Mouse (Mus musculus): ENCODE measurements around the gene Olfr1170. TPM values are rescaled to one million over a fixed set of nuclear protein-coding genes. Genes with fewer than 3 reads are reported as not detected.

Olfr1170 gene
- polyA plus RNA-seq (2015; fragmentation: Nextera tagmentation; extraction: Ambion mirVana): not detected in 2 replicates

GRCm38 (mm10) chr2:88228234-88228633 lies at the start of gene Olfr1170:
Gene Olfr1170, minus strand, starts transcription at chr2:88228334.
- Histone ChIP-seq H3K4me2 (no peak within 1 kb of the TSS), H3K4me3 (no peak within 1 kb of the TSS), H3K9me3 (no peaks in the 10 kb centered on the region), H3K36me3 (no peaks in the 10 kb centered on the region), H3K27me3 (no peaks in the 10 kb centered on the region), H3K4me1 (no peaks in the 10 kb centered on the region), H3K27ac (no peak within 1 kb of the TSS), H3K9ac (no peak within 1 kb of the TSS)
- no peak for ATAC-seq (ENCODE audit: insufficient number of reproducible peaks, low FRiP score, low TSS enrichment, low read depth)
- WGBS: 86% methylated on average over 1 of the region's 1 CpGs

GRCm38 (mm10) chr2:88220784-88221183 lies 7.3 kb downstream of the Olfr1170 start:
- Histone ChIP-seq H3K36me3 (no peaks in the 10 kb centered on the region), H3K27ac (no peak overlapping the region), H3K9ac (no peak overlapping the region), H3K9me3 (no peaks in the 10 kb centered on the region), H3K27me3 (no peaks in the 10 kb centered on the region), H3K4me3 (no peak overlapping the region), H3K4me1 (no peaks in the 10 kb centered on the region), H3K4me2 (no peak overlapping the region)
- no peak for ATAC-seq (ENCODE audit: insufficient number of reproducible peaks, low FRiP score, low TSS enrichment, low read depth)
- WGBS: 92% methylated on average over 1 of the region's 1 CpGs

DNA sequence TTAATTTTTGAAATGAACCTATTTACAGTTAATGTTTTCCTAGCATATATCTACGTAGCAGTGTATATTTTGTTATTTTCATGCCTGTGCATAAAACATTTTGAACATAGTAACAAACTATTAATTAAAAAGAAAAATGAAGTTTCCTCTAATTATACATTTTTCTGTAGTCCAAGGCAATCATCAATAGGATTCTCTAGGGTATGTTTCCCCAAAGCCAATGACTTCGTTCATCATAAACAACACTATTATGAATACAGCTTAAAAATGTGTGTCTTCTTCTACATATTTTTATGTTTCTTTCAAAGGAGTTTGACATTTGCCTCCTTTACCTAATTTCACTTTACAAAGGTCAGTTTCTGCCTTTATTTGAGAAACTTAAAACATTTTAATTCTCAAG lies 46.6 kb downstream of the Olfr1170 start, which contains the start of gene Olfr1168:
Olfr1168 (plus strand) TSS at position 301 of the 400 bp plus-strand sequence.
- WGBS: 83% methylated on average over 2 of the region's 2 CpGs
- no peak for ATAC-seq (ENCODE audit: insufficient number of reproducible peaks, low FRiP score, low TSS enrichment, low read depth)
- no peaks in the 10 kb centered on the region for H3K36me3 ChIP-seq
- no peaks in the 10 kb centered on the region for H3K27me3 ChIP-seq
- H3K9ac ChIP-seq: no peak within 1 kb of the TSS
- no peak within 1 kb of the TSS for H3K27ac ChIP-seq
- H3K4me3 ChIP-seq: no peak within 1 kb of the TSS
- no peaks in the 10 kb centered on the region for H3K9me3 ChIP-seq
- no peak within 1 kb of the TSS for H3K4me2 ChIP-seq
- H3K4me1 ChIP-seq: no peaks in the 10 kb centered on the region

Other genes starting within 250 kb of the Olfr1170 start
- not detected in 2 replicates for gene Olfr1158, start 238.2 kb downstream of the Olfr1170 start, polyA plus RNA-seq (2015; fragmentation: Nextera tagmentation; extraction: Ambion mirVana)
- gene Olfr1160, start 220.1 kb downstream of the Olfr1170 start, polyA plus RNA-seq (2015; fragmentation: Nextera tagmentation; extraction: Ambion mirVana): not detected in 2 replicates
- gene Olfr1161, start 205.6 kb downstream of the Olfr1170 start, polyA plus RNA-seq (2015; fragmentation: Nextera tagmentation; extraction: Ambion mirVana): not detected in 2 replicates
- gene Olfr73, start 190.6 kb downstream of the Olfr1170 start, polyA plus RNA-seq (2015; fragmentation: Nextera tagmentation; extraction: Ambion mirVana): 0.05 TPM in 1 of 2 replicates, not detected in the other
- not detected in 2 replicates for gene Olfr1162, start 177.2 kb downstream of the Olfr1170 start, polyA plus RNA-seq (2015; fragmentation: Nextera tagmentation; extraction: Ambion mirVana)
- not detected in 2 replicates for gene Olfr1163, start 156.5 kb downstream of the Olfr1170 start, polyA plus RNA-seq (2015; fragmentation: Nextera tagmentation; extraction: Ambion mirVana)
- gene Olfr1164, start 134.4 kb downstream of the Olfr1170 start, polyA plus RNA-seq (2015; fragmentation: Nextera tagmentation; extraction: Ambion mirVana): not detected in 2 replicates
- not detected in 2 replicates for gene Olfr1166, start 100.1 kb downstream of the Olfr1170 start, polyA plus RNA-seq (2015; fragmentation: Nextera tagmentation; extraction: Ambion mirVana)
- not detected in 2 replicates for gene Olfr1167, start 73.1 kb downstream of the Olfr1170 start, polyA plus RNA-seq (2015; fragmentation: Nextera tagmentation; extraction: Ambion mirVana)
- gene Olfr1168, start 46.5 kb downstream of the Olfr1170 start, polyA plus RNA-seq (2015; fragmentation: Nextera tagmentation; extraction: Ambion mirVana): not detected in 2 replicates
- gene Olfr1173, start 51.5 kb upstream of the Olfr1170 start, polyA plus RNA-seq (2015; fragmentation: Nextera tagmentation; extraction: Ambion mirVana): not detected in 2 replicates
- gene Olfr1174-ps, start 86.8 kb upstream of the Olfr1170 start, polyA plus RNA-seq (2015; fragmentation: Nextera tagmentation; extraction: Ambion mirVana): not detected in 2 replicates
- gene Olfr1175-ps, start 98.9 kb upstream of the Olfr1170 start, polyA plus RNA-seq (2015; fragmentation: Nextera tagmentation; extraction: Ambion mirVana): not detected in 2 replicates
- not detected in 2 replicates for gene Olfr1176, start 108.4 kb upstream of the Olfr1170 start, polyA plus RNA-seq (2015; fragmentation: Nextera tagmentation; extraction: Ambion mirVana)
- gene Olfr1177-ps, start 118.2 kb upstream of the Olfr1170 start, polyA plus RNA-seq (2015; fragmentation: Nextera tagmentation; extraction: Ambion mirVana): not detected in 2 replicates
- gene Olfr1178, start 158.7 kb upstream of the Olfr1170 start, polyA plus RNA-seq (2015; fragmentation: Nextera tagmentation; extraction: Ambion mirVana): not detected in 2 replicates
- gene Olfr1179, start 178.1 kb upstream of the Olfr1170 start, polyA plus RNA-seq (2015; fragmentation: Nextera tagmentation; extraction: Ambion mirVana): not detected in 2 replicates
- not detected in 2 replicates for gene Olfr1180, start 190.8 kb upstream of the Olfr1170 start, polyA plus RNA-seq (2015; fragmentation: Nextera tagmentation; extraction: Ambion mirVana)
- not detected in 2 replicates for gene Olfr1181, start 197.8 kb upstream of the Olfr1170 start, polyA plus RNA-seq (2015; fragmentation: Nextera tagmentation; extraction: Ambion mirVana)
- not detected in 2 replicates for gene Gm13757, start 220.8 kb upstream of the Olfr1170 start, polyA plus RNA-seq (2015; fragmentation: Nextera tagmentation; extraction: Ambion mirVana)
- not detected in 2 replicates for gene Olfr1183, start 226.5 kb upstream of the Olfr1170 start, polyA plus RNA-seq (2015; fragmentation: Nextera tagmentation; extraction: Ambion mirVana)